19 mouse cellular contexts compared by ENCODE assay signal in genomic region chr8:84901071-84901470, GRCm38 (mm10). TPM values are rescaled to one million over a fixed set of nuclear protein-coding genes. Genes with fewer than 3 reads are reported as not detected.
DNase-seq lines count a peak whose midpoint lies in the region; ATAC-seq and TF ChIP-seq lines count a peak whose summit lies in the region.
"Had no signal": no experiment of that assay in that cellular context is flagged by ENCODE, and none has a peak within 500 bp of the region (broad histone marks: within the 10 kb centered on the region; RNA-seq: fewer than 3 reads in every experiment).

No protein-coding gene starts in this region.

- H3K36me3 ChIP-seq in stomach, embryonic 15.5 days = no peaks in the 10 kb centered on the region
- H3K36me3 ChIP-seq in stomach, postnatal 0 days (ENCODE audit: control insufficient read depth, insufficient read depth, low read length) = no peaks in the 10 kb centered on the region
- peaks cover 27% of the 10 kb centered on the region for H3K36me3 ChIP-seq in liver, embryonic 15.5 days (replicated peaks)
- H3K36me3 ChIP-seq: hindbrain, embryonic 12.5 days; midbrain, embryonic 15.5 days; neural tube, embryonic 12.5 days had no signal

- H3K4me1 ChIP-seq in stomach, embryonic 15.5 days = peaks cover 15% of the 10 kb centered on the region
- H3K4me1 ChIP-seq in stomach, postnatal 0 days (replicated peaks; ENCODE audit: control insufficient read depth, insufficient read depth) = no peaks in the 10 kb centered on the region
- peaks cover 65% of the 10 kb centered on the region for H3K4me1 ChIP-seq in liver, embryonic 15.5 days (replicated peaks)

- intact Hi-C loops in left cerebral cortex, postnatal 36 days (cut with DNase I) = loop anchor here (5.0 kb wide), 1 partner anchor 44 kb away; the partner anchor contains the start of gene Farsa

- no peak overlapping the region for H3K4me3 ChIP-seq in stomach, embryonic 15.5 days (replicated peaks)
- H3K4me3 ChIP-seq in stomach, postnatal 0 days (ENCODE audit: low read depth, low read length) = no peak overlapping the region
- peak overlapping the region; percentile 88 for H3K4me3 ChIP-seq in liver, embryonic 15.5 days (replicated peaks)
- no peak overlapping the region for H3K4me3 ChIP-seq in layer of hippocampus, adult 2 months
- H3K4me3 ChIP-seq: hindbrain, embryonic 12.5 days; left cerebral cortex, adult 2 months; midbrain, embryonic 15.5 days; neural tube, embryonic 12.5 days had no signal

- no peak overlapping the region for H3K9ac ChIP-seq in stomach, embryonic 15.5 days
- H3K9ac ChIP-seq in stomach, postnatal 0 days (ENCODE audit: low read length) = no peak overlapping the region
- peak overlapping the region; percentile 97 for H3K9ac ChIP-seq in liver, embryonic 15.5 days
- H3K9ac ChIP-seq: hindbrain, embryonic 12.5 days; midbrain, embryonic 15.5 days; neural tube, embryonic 12.5 days had no signal

- no peak overlapping the region for H3K4me2 ChIP-seq in stomach, embryonic 15.5 days
- no peak overlapping the region for H3K4me2 ChIP-seq in stomach, postnatal 0 days (replicated peaks; ENCODE audit: low read depth)
- peak overlapping the region; percentile 92 for H3K4me2 ChIP-seq in liver, embryonic 15.5 days
- H3K4me2 ChIP-seq: hindbrain, embryonic 12.5 days; midbrain, embryonic 15.5 days had no signal

- ATAC-seq in stomach, embryonic 15.5 days (ENCODE audit: insufficient read depth, low FRiP score, low read depth) = peak; percentile 44; the same call in 1 of the 2 replicates
- no peak for ATAC-seq in stomach, postnatal 0 days (ENCODE audit: low FRiP score, low TSS enrichment)
- ATAC-seq in erythroblast, adult 5-6 weeks (replicated peaks; ENCODE audit: low FRiP score, poor library complexity, severe bottlenecking) = peak; percentile 75
- ATAC-seq in liver, embryonic 15.5 days (ENCODE audit: insufficient read depth) = peak; percentile 81
- no peak for ATAC-seq in granulocyte monocyte progenitor cell, adult 5-6 weeks (replicated peaks; ENCODE audit: poor library complexity, severe bottlenecking)
- ATAC-seq: intestine, postnatal 0 days; midbrain, embryonic 15.5 days; Patski had no signal

- 55% methylated on average over 4 of the region's 4 CpGs for WGBS in stomach, embryonic 15.5 days
- whole genome bisulfite sequencing in stomach, postnatal 0 days = 63% methylated on average over 4 of the region's 4 CpGs
- WGBS in liver, embryonic 15.5 days (ENCODE audit: insufficient replicate concordance) = 11% methylated on average over 4 of the region's 4 CpGs

- TF ChIP-seq CTCF in stomach, postnatal 0 days (IDR thresholded peaks at IDR 0.05; ENCODE audit: low read depth) = no peak
- TF ChIP-seq CTCF in layer of hippocampus, adult 2 months (conservative IDR thresholded peaks at IDR 0.05) = no peak

- no peak for TF ChIP-seq EP300 in stomach, postnatal 0 days (optimal IDR thresholded peaks at IDR 0.05)

- H3K9me3 ChIP-seq in stomach, embryonic 15.5 days = no peaks in the 10 kb centered on the region
- H3K9me3 ChIP-seq in stomach, postnatal 0 days (ENCODE audit: control insufficient read depth, low read length) = no peaks in the 10 kb centered on the region
- H3K9me3 ChIP-seq in liver, embryonic 15.5 days (replicated peaks) = no peaks in the 10 kb centered on the region
- H3K9me3 ChIP-seq: hindbrain, embryonic 12.5 days; midbrain, embryonic 15.5 days; neural tube, embryonic 12.5 days had no signal

- H3K27ac ChIP-seq in stomach, embryonic 15.5 days = no peak overlapping the region
- H3K27ac ChIP-seq in stomach, postnatal 0 days (replicated peaks) = no peak overlapping the region
- H3K27ac ChIP-seq in liver, embryonic 15.5 days (replicated peaks) = peak overlapping the region; percentile 99
- H3K27ac ChIP-seq in layer of hippocampus, adult 2 months = no peak overlapping the region
- H3K27ac ChIP-seq: hindbrain, embryonic 12.5 days; left cerebral cortex, adult 2 months; midbrain, embryonic 15.5 days; neural tube, embryonic 12.5 days had no signal

- DNase-seq in stomach, postnatal 0 days (ENCODE audit: low spot score) = no peak
- DNase-seq in yolk sac, embryonic 10.5 days (ENCODE audit: low spot score) = peak; percentile 26
- no peak for DNase-seq in left cerebral cortex, postnatal 36 days (ENCODE audit: low spot score in 2 of 2)
- no peak for DNase-seq in layer of hippocampus, adult 2 months (ENCODE audit: low spot score in 2 of 2)
- DNase-seq: cerebellum, adult 9-11 months; kidney, postnatal 25 days; lung, postnatal 36 days; thymus, postnatal 25 days had no signal

- H3K27me3 ChIP-seq in stomach, embryonic 15.5 days (replicated peaks) = no peaks in the 10 kb centered on the region
- no peaks in the 10 kb centered on the region for H3K27me3 ChIP-seq in stomach, postnatal 0 days (ENCODE audit: control insufficient read depth, insufficient read depth, low read length)
- no peaks in the 10 kb centered on the region for H3K27me3 ChIP-seq in liver, embryonic 15.5 days
- H3K27me3 ChIP-seq: Patski had no signal

RNA-seq across cellular contexts. Expression of gene Klf1, which starts 0.7 kb away (rescaled TPM):
- 14.8 and 39.3 TPM in 2 replicates for polyA plus RNA-seq in stomach, embryonic 15.5 days (2015; fragmentation: Nextera tagmentation; extraction: Ambion mirVana)
- polyA plus RNA-seq in stomach, postnatal 0 days (2015; fragmentation: Nextera tagmentation; extraction: Ambion mirVana) = 0.51 and 0.82 TPM in 2 replicates
- total RNA-seq in erythroblast, adult 5-6 weeks (2015; ENCODE audit: low replicate concordance) = 58.9 and 59.8 TPM in 2 replicates
- total RNA-seq in erythroblast, adult 5-6 weeks (2017; ENCODE audit: low replicate concordance) = 85.0 and 116 TPM in 2 replicates
- polyA plus RNA-seq in liver, embryonic 15.5 days (2015; fragmentation: Nextera tagmentation; extraction: Ambion mirVana) = 443 and 534 TPM in 2 replicates
- total RNA-seq in granulocyte monocyte progenitor cell, adult 5-6 weeks (2014; fragmentation: Nextera tagmentation) = 0.52 and 1.0 TPM in 2 replicates
- total RNA-seq in granulocyte monocyte progenitor cell, adult 5-6 weeks (2017) = 0.43 and 0.72 TPM in 2 replicates
- total RNA-seq in left cerebral cortex, postnatal 36 days (2021) = not detected
- not detected for total RNA-seq in layer of hippocampus, adult 2 months (2021)
- total RNA-seq: heart, adult 8-10 months had no signal

RNA-seq across cellular contexts. Expression of gene Dnase2a, which starts 7.3 kb away (rescaled TPM):
- 12.3 and 14.2 TPM in 2 replicates for polyA plus RNA-seq in stomach, embryonic 15.5 days (2015; fragmentation: Nextera tagmentation; extraction: Ambion mirVana)
- 15.9 and 17.4 TPM in 2 replicates for polyA plus RNA-seq in stomach, postnatal 0 days (2015; fragmentation: Nextera tagmentation; extraction: Ambion mirVana)
- 31.9 and 44.9 TPM in 2 replicates for total RNA-seq in erythroblast, adult 5-6 weeks (2015; ENCODE audit: low replicate concordance)
- 85.2 and 99.8 TPM in 2 replicates for total RNA-seq in erythroblast, adult 5-6 weeks (2017; ENCODE audit: low replicate concordance)
- 11.4 and 12.7 TPM in 2 replicates for polyA plus RNA-seq in liver, embryonic 15.5 days (2015; fragmentation: Nextera tagmentation; extraction: Ambion mirVana)
- total RNA-seq in granulocyte monocyte progenitor cell, adult 5-6 weeks (2014; fragmentation: Nextera tagmentation) = 35.6 and 55.5 TPM in 2 replicates
- 59.6 and 117 TPM in 2 replicates for total RNA-seq in granulocyte monocyte progenitor cell, adult 5-6 weeks (2017)
- 1 to 10 TPM; 3.1 to 4.1 TPM for total RNA-seq in left cerebral cortex, postnatal 36 days (2021)
- 1 to 10 TPM; 3.9 to 5.7 TPM for total RNA-seq in layer of hippocampus, adult 2 months (2021)

RNA-seq across cellular contexts. Expression of gene Gcdh, which starts 7.3 kb away (rescaled TPM):
- polyA plus RNA-seq in stomach, embryonic 15.5 days (2015; fragmentation: Nextera tagmentation; extraction: Ambion mirVana) = 42.6 and 45.9 TPM in 2 replicates
- polyA plus RNA-seq in stomach, postnatal 0 days (2015; fragmentation: Nextera tagmentation; extraction: Ambion mirVana) = 18.5 and 21.1 TPM in 2 replicates
- total RNA-seq in erythroblast, adult 5-6 weeks (2015; ENCODE audit: low replicate concordance) = 7.9 and 14.6 TPM in 2 replicates
- total RNA-seq in erythroblast, adult 5-6 weeks (2017; ENCODE audit: low replicate concordance) = 13.4 and 17.6 TPM in 2 replicates
- 55.1 and 67.9 TPM in 2 replicates for polyA plus RNA-seq in liver, embryonic 15.5 days (2015; fragmentation: Nextera tagmentation; extraction: Ambion mirVana)
- total RNA-seq in granulocyte monocyte progenitor cell, adult 5-6 weeks (2014; fragmentation: Nextera tagmentation) = 23.2 and 25.8 TPM in 2 replicates
- total RNA-seq in granulocyte monocyte progenitor cell, adult 5-6 weeks (2017) = 20.1 and 30.3 TPM in 2 replicates
- total RNA-seq in left cerebral cortex, postnatal 36 days (2021) = 10 to 100 TPM; 29.6 to 42.4 TPM
- 10 to 100 TPM; 37.5 to 41.2 TPM for total RNA-seq in layer of hippocampus, adult 2 months (2021)

RNA-seq across cellular contexts. Expression of gene Syce2, which starts 29.2 kb away (rescaled TPM):
- 56.1 and 63.7 TPM in 2 replicates for polyA plus RNA-seq in stomach, embryonic 15.5 days (2015; fragmentation: Nextera tagmentation; extraction: Ambion mirVana)
- polyA plus RNA-seq in stomach, postnatal 0 days (2015; fragmentation: Nextera tagmentation; extraction: Ambion mirVana) = 25.0 and 27.3 TPM in 2 replicates
- total RNA-seq in erythroblast, adult 5-6 weeks (2015; ENCODE audit: low replicate concordance) = 54.3 and 54.8 TPM in 2 replicates
- 10.6 and 24.4 TPM in 2 replicates for total RNA-seq in erythroblast, adult 5-6 weeks (2017; ENCODE audit: low replicate concordance)
- polyA plus RNA-seq in liver, embryonic 15.5 days (2015; fragmentation: Nextera tagmentation; extraction: Ambion mirVana) = 50.1 and 55.0 TPM in 2 replicates
- 172 and 176 TPM in 2 replicates for total RNA-seq in granulocyte monocyte progenitor cell, adult 5-6 weeks (2014; fragmentation: Nextera tagmentation)
- 126 and 155 TPM in 2 replicates for total RNA-seq in granulocyte monocyte progenitor cell, adult 5-6 weeks (2017)
- 1 to 10 TPM; 8.3 TPM for total RNA-seq in left cerebral cortex, postnatal 36 days (2021)
- total RNA-seq in layer of hippocampus, adult 2 months (2021) = 10 to 100 TPM; 17.6 to 19.8 TPM

RNA-seq across cellular contexts. Expression of gene Mast1, which starts 36.1 kb away (rescaled TPM):
- 1.9 and 2.2 TPM in 2 replicates for polyA plus RNA-seq in stomach, embryonic 15.5 days (2015; fragmentation: Nextera tagmentation; extraction: Ambion mirVana)
- 0.87 and 1.1 TPM in 2 replicates for polyA plus RNA-seq in stomach, postnatal 0 days (2015; fragmentation: Nextera tagmentation; extraction: Ambion mirVana)
- total RNA-seq in erythroblast, adult 5-6 weeks (2015; ENCODE audit: low replicate concordance) = not detected in 2 replicates
- total RNA-seq in erythroblast, adult 5-6 weeks (2017; ENCODE audit: low replicate concordance) = 0.28 TPM in 1 of 2 replicates, not detected in the other
- polyA plus RNA-seq in liver, embryonic 15.5 days (2015; fragmentation: Nextera tagmentation; extraction: Ambion mirVana) = 0.06 and 0.23 TPM in 2 replicates
- total RNA-seq in granulocyte monocyte progenitor cell, adult 5-6 weeks (2014; fragmentation: Nextera tagmentation) = not detected in 2 replicates
- total RNA-seq in granulocyte monocyte progenitor cell, adult 5-6 weeks (2017) = not detected in 2 replicates
- 10 to 100 TPM; 85.9 to 94.2 TPM for total RNA-seq in left cerebral cortex, postnatal 36 days (2021)
- total RNA-seq in layer of hippocampus, adult 2 months (2021) = 10 to 100 TPM; 78.9 to 85.5 TPM

Comparison
In these comparisons a context has a peak if more than half of its experiments do, and no peak if none do; other contexts are left out.
1. ATAC-seq: peak in stomach, embryonic 15.5 days (single experiment), erythroblast, adult 5-6 weeks (single experiment) and liver, embryonic 15.5 days (single experiment); none in stomach, postnatal 0 days (single experiment) and granulocyte monocyte progenitor cell, adult 5-6 weeks (single experiment).
2. RNA of gene Klf1, which starts 0.7 kb away (total RNA-seq): 58.9 to 116 TPM in erythroblast, adult 5-6 weeks; 0.43 to 1.0 TPM in granulocyte monocyte progenitor cell, adult 5-6 weeks, not detected in left cerebral cortex, postnatal 36 days and not detected in layer of hippocampus, adult 2 months; every median in the first group is over 10 times any median in the second.
3. RNA of gene Dnase2a, which starts 7.3 kb away (total RNA-seq): 35.6 to 117 TPM in granulocyte monocyte progenitor cell, adult 5-6 weeks and 31.9 to 99.8 TPM in erythroblast, adult 5-6 weeks; 3.9 to 5.7 TPM in layer of hippocampus, adult 2 months and 3.1 to 4.1 TPM in left cerebral cortex, postnatal 36 days; every median in the first group is over 4 times any median in the second.